Mouse (Mus musculus) stomach, postnatal 0 days (tissue): Measurements from ENCODE around the gene Dnttip1. TPM values are rescaled to one million over a fixed set of nuclear protein-coding genes. Genes with fewer than 3 reads are reported as not detected.

ENCODE experiments used
- ATAC-seq: fragments of 200-750 bp; cut with Nextera tagmentation; 2 replicates; pipeline ENCODE4 v1.8.0; 2017; ENCODE audit not compliant: low FRiP score, low TSS enrichment
- DNase-seq: peaks from one replicate; pipeline ENCODE4 v3.0.0-alpha.2; 2016; ENCODE audit warnings: low spot score
- H3K27ac ChIP-seq: fragments of 300-500 bp; sonication (generic); replicated peaks from 2 replicates; pipeline ENCODE4 v1.5.1; 2014; ENCODE audit warnings: mild to moderate bottlenecking, control low read depth
- H3K27me3 ChIP-seq: fragments of 300-500 bp; sonication (generic); 2 replicates; pipeline ENCODE4 v1.6.1; 2014; ENCODE audit warnings: low read length; ENCODE audit not compliant: control insufficient read depth, insufficient read depth
- H3K36me3 ChIP-seq: fragments of 300-500 bp; sonication (generic); 2 replicates; pipeline ENCODE4 v1.6.1; 2014; ENCODE audit warnings: low read length, mixed read lengths; ENCODE audit not compliant: control insufficient read depth, insufficient read depth
- H3K4me1 ChIP-seq: fragments of 300-500 bp; sonication (generic); replicated peaks from 2 replicates; pipeline ENCODE4 v1.6.1; 2014; ENCODE audit warnings: antibody characterized with exemption; ENCODE audit not compliant: control insufficient read depth, insufficient read depth
- H3K4me2 ChIP-seq: fragments of 300-500 bp; sonication (generic); replicated peaks from 2 replicates; pipeline ENCODE4 v1.6.1; 2014; ENCODE audit warnings: low read depth, mild to moderate bottlenecking, control low read depth, moderate library complexity
- H3K4me3 ChIP-seq: fragments of 300-500 bp; sonication (generic); 2 replicates; pipeline ENCODE4 v1.5.1; 2014; ENCODE audit warnings: low read depth, low read length, control low read depth
- H3K9ac ChIP-seq: fragments of 300-500 bp; sonication (generic); 2 replicates; pipeline ENCODE4 v1.6.1; 2014; ENCODE audit warnings: mild to moderate bottlenecking, low read length, control low read depth, mixed read lengths
- H3K9me3 ChIP-seq: fragments of 300-500 bp; sonication (generic); 2 replicates; pipeline ENCODE4 v1.6.1; 2016; ENCODE audit warnings: low read length; ENCODE audit not compliant: control insufficient read depth
- CTCF ChIP-seq: IDR thresholded peaks from 2 replicates; pipeline ENCODE4 v1.5.1; 2016; ENCODE audit warnings: antibody characterized with exemption, low read depth, mild to moderate bottlenecking, moderate library complexity
- EP300 ChIP-seq: optimal IDR thresholded peaks from 2 replicates; pipeline ENCODE3; 2016; ENCODE audit warnings: antibody characterized with exemption
- WGBS: fragments of 180-500 bp; shearing (Covaris S2); extraction: QIAGEN DNeasy Blood & Tissue Kit; methylation state at CpG from one replicate; pipeline ENCODE4 v1.1.7; 2014; 5-methylcytosine and 5-hydroxymethylcytosine counted together
- polyA plus RNA-seq: library from polyadenylated mRNA; unstranded; fragments of >200 nt; fragmentation: Nextera tagmentation; extraction: Ambion mirVana; gene quantifications from 2 replicates; pipeline ENCODE4 v1.2.1, GENCODE M21; 2015

Gene Dnttip1
- polyA plus RNA-seq, result 38.0 and 39.1 TPM in 2 replicates

DNA sequence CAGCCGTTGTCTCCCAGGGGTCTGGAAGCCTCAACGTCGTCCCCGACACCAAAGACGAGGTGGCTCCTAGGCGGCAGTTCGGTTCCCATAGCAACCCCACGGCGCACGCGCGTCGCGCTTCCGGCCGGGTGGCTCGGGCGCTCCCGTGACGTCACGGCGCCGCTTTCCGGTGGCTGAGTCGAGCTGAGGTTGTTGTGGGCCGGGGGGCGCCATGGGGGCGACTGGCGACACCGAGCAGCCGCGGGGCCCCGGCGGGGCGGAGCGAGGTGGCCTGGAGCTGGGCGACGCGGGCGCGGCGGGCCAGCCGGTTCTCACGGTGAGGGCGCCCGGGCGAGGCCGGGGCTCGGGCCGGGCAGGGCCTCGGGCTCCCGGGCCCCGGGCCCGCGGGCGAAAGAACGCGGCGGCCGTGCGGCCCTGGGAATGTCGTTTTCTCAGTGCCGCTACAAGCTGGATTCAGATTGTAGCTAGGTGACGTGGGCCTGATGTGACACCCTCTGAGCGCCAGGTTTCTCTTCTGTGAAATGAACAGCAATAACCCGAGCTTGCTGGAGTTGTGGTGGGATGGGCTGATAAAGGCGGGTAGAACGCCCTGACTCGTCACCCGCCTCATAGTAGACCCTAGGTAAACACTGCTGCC, at the start of gene Dnttip1, which contains the start of gene Wfdc3:
Gene Dnttip1, plus strand, starts transcription at position 141 of the 637 bp plus-strand sequence.
Gene Wfdc3, minus strand, starts transcription at position 89 of the 637 bp plus-strand sequence.
- H3K36me3 ChIP-seq, result no peaks in the 10 kb centered on the region
- peak; percentile 88 for ATAC-seq
- peak within 1 kb of the TSS; percentile 68 for H3K4me2 ChIP-seq
- H3K4me1 ChIP-seq, result no peaks in the 10 kb centered on the region
- H3K27me3 ChIP-seq, result no peaks in the 10 kb centered on the region
- H3K27ac ChIP-seq, result peak within 1 kb of the TSS; percentile 86
- WGBS, result under 1% methylated on average over 55 of the region's 70 CpGs
- DNase-seq, result peak; percentile 94
- H3K4me3 ChIP-seq, result peak within 1 kb of the TSS; percentile 91
- no peak for TF ChIP-seq EP300
- no peak for TF ChIP-seq CTCF
- no peaks in the 10 kb centered on the region for H3K9me3 ChIP-seq
- H3K9ac ChIP-seq, result peak within 1 kb of the TSS; percentile 97

DNA sequence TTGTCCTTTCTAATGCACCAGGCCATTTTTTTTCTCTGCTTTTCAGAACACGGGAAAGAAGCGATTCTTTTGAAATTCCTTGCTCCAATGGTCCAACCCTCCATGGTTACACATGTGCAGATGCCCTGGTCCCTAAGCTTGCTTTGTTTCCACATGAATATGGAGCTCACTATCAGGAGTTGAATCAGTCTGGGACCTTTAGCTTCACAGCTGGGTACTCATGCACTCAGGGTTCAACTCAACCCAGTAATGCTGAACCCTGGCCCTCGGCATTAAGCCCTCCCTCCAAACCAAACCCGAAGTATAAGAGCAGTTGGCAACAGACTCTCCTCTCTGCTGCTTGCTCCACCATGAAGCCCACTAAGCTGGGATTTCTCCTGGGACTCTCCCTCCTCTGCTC, 47.6 kb upstream of the Dnttip1 start, which contains the start of gene Spint4:
Gene Spint4, plus strand, starts transcription at position 301 of the 400 bp plus-strand sequence.
- DNase-seq, result no peak
- WGBS, result 66% methylated on average over 4 of the region's 4 CpGs
- Histone ChIP-seq H3K9ac (no peak within 1 kb of the TSS), H3K27ac (no peak within 1 kb of the TSS), H3K9me3 (no peaks in the 10 kb centered on the region), H3K4me2 (no peak within 1 kb of the TSS), H3K4me1 (no peaks in the 10 kb centered on the region), H3K36me3 (no peaks in the 10 kb centered on the region), H3K27me3 (no peaks in the 10 kb centered on the region), H3K4me3 (no peak within 1 kb of the TSS)
- TF ChIP-seq EP300, result no peak
- no peak for TF ChIP-seq CTCF
- no peak for ATAC-seq

DNA sequence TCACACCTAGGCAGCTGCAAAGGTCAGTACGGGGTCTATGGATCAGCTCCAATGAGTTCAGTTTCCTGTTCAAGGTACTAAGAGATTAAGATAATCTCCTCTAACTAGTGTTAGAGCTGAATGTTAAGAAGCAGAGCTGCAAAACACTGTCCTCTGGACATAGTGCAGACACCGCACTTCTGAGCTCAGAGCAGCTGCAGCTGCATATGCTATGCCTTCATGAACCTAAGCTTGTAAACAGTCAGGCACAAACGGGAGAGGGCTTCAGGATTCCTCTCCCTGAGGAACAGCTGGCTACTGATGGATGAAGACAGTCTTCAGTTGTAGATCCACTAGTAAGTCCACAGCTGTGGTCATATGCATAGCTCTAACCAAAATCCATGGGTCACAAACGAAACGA, 44.8 kb upstream of the Dnttip1 start:
- Histone ChIP-seq H3K27ac (no peak overlapping the region), H3K9me3 (no peaks in the 10 kb centered on the region), H3K4me2 (no peak overlapping the region), H3K4me1 (no peaks in the 10 kb centered on the region), H3K4me3 (no peak overlapping the region), H3K36me3 (no peaks in the 10 kb centered on the region), H3K9ac (no peak overlapping the region), H3K27me3 (no peaks in the 10 kb centered on the region)
- ATAC-seq (no peak), DNase-seq (no peak)
- TF ChIP-seq EP300, result no peak
- TF ChIP-seq CTCF, result no peak
- WGBS, result 37% methylated on average over 5 of the region's 5 CpGs

DNA sequence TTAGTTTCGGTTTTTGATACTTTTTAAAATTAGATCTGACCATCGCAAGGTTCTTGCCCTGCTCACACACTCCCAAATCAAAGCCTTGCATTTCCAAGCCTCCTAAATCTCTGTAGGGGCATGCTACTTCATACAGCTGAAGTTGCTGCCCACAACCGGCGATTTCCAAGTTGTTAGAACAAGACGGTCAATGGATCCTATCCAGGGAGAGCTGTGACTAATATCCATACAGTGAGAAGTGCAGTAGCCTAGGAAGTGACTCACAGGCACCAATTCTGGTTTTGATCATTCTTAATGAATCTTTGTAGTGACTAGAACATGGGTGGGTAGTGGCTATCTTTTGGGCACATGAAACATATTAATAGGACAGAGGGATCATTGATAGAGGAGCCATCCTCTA, 44.0 kb upstream of the Dnttip1 start:
- no peak for TF ChIP-seq CTCF
- WGBS, result 63% methylated on average over 5 of the region's 5 CpGs
- Histone ChIP-seq H3K36me3 (no peaks in the 10 kb centered on the region), H3K9me3 (no peaks in the 10 kb centered on the region), H3K9ac (no peak overlapping the region), H3K27me3 (no peaks in the 10 kb centered on the region), H3K4me2 (no peak overlapping the region), H3K4me1 (no peaks in the 10 kb centered on the region), H3K27ac (no peak overlapping the region), H3K4me3 (no peak overlapping the region)
- no peak for ATAC-seq
- no peak for DNase-seq

DNA sequence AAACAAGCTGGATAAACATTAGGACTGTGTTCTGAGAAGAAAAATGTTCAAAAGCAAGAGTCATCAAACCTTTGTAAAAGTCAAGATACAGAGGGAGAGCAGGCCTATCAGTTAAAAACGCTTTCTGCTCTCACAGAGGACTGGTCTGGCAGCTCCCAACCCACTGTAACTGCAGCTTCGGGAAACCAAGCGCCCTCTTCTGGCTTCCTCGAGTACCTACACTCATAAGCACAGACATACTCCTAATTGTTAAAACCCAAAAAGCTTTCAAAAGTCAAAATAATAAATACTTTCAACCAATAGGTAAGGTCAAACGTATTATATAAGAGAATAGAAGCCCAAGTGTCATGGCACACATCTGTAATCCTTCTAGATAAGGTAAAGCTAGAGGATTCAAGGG, 41.5 kb upstream of the Dnttip1 start:
- no peak for ATAC-seq
- Histone ChIP-seq H3K27ac (no peak overlapping the region), H3K4me1 (no peaks in the 10 kb centered on the region), H3K9ac (no peak overlapping the region), H3K36me3 (no peaks in the 10 kb centered on the region), H3K9me3 (no peaks in the 10 kb centered on the region), H3K4me3 (no peak overlapping the region), H3K4me2 (no peak overlapping the region), H3K27me3 (no peaks in the 10 kb centered on the region)
- no peak for DNase-seq
- 83% methylated on average over 5 of the region's 5 CpGs for WGBS
- TF ChIP-seq EP300 (no peak), CTCF (no peak)

DNA sequence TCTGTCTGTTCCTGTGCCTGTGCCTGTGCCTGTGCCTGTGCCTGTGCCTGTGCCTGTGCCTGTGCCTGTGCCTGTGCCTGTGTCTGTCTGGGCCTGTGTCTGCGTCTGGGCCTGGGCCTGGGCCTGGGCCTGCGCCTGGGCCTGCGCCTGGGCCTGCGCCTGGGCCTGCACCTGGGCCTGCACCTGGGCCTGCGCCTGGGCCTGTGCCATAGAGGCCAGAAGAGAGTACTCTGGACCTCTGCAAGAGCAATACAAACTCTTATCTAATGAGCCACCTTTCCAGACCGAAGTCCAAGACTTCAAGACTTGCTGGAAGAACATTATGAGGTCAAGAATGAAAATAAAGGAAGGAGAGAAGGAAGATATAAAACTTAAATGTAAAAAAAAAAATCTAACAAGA, 40.5 kb upstream of the Dnttip1 start:
- no peaks in the 10 kb centered on the region for H3K4me1 ChIP-seq
- H3K9ac ChIP-seq, result no peak overlapping the region
- H3K4me3 ChIP-seq, result no peak overlapping the region
- WGBS, result 93% methylated on average over 6 of the region's 6 CpGs
- ATAC-seq (no peak), DNase-seq (no peak)
- no peaks in the 10 kb centered on the region for H3K27me3 ChIP-seq
- H3K4me2 ChIP-seq, result no peak overlapping the region
- H3K36me3 ChIP-seq, result no peaks in the 10 kb centered on the region
- no peak overlapping the region for H3K27ac ChIP-seq
- no peaks in the 10 kb centered on the region for H3K9me3 ChIP-seq
- TF ChIP-seq CTCF, result no peak
- no peak for TF ChIP-seq EP300
